Mouse (Mus musculus): ENCODE measurements at regions not wholly inside any gene's neighbourhood (a gene's known extent, or its start where the extent isn't known, plus 50 kb on each side); places are given as distances from the start of the nearest gene placed in this dataset.
A peak's percentile ranks its signal among the peaks of the same experiment; 100 is the strongest.

- no peaks in the 10 kb centered on the region for H3K27me3 ChIP-seq
- ChIA-PET POLR2A (no interaction called here), CTCF (interaction anchor here (0.6 to 1.6 kb wide), 2 partner anchors 10 to 391 kb away, joined by 3 to 8 read pairs; no protein-coding TSS in a partner anchor)
- no peak for TF ChIP-seq CTCF (IDR thresholded peaks at IDR 0.05)
- ATAC-seq: no peak
- no peak for DNase-seq (ENCODE audit: low read depth, low spot score)
- in situ Hi-C loops (cut with MboI; ENCODE audit: low pct_unique_long_range_greater_than_20kb): no loop called here
Measured at GRCm38 (mm10) chr10:117979091-117979490, 133.3 kb upstream of the Rap1b start.

- DNase-seq (ENCODE audit: low read depth, low spot score) (no peak), ATAC-seq (no peak)
- no peak for TF ChIP-seq CTCF (IDR thresholded peaks at IDR 0.05)
- H3K27me3 ChIP-seq: no peaks in the 10 kb centered on the region
- POLR2A ChIA-PET: interaction anchor here (0.6 to 0.7 kb wide), 2 partner anchors 16 to 120 kb away, joined by 3 read pairs; no protein-coding TSS in a partner anchor
- in situ Hi-C loops (cut with MboI; ENCODE audit: low pct_unique_long_range_greater_than_20kb): no loop called here
- CTCF ChIA-PET: interaction anchor here (1.6 kb wide), 1 partner anchor 159 kb away, joined by 4 read pairs; no protein-coding TSS in a partner anchor
Measured at GRCm38 (mm10) chr10:117982611-117983210, 136.9 kb upstream of the Rap1b start.

- ATAC-seq: no peak
Measured at GRCm38 (mm10) chr10:117983271-117983670, 137.4 kb upstream of the Rap1b start.

GRCm38 (mm10) chr10:117984784-117985602 is 139.2 kb upstream of the Rap1b start:
- in situ Hi-C loops (cut with MboI; ENCODE audit: low pct_unique_long_range_greater_than_20kb): no loop called here
- ATAC-seq: no peak
- no peak for DNase-seq (ENCODE audit: low read depth, low spot score)
- CTCF ChIA-PET: no interaction called here
- H3K27me3 ChIP-seq: no peaks in the 10 kb centered on the region
- POLR2A ChIA-PET: no interaction called here
- no peak for TF ChIP-seq CTCF (IDR thresholded peaks at IDR 0.05)

More at GRCm38 (mm10) chr10:117983271-117983670, 137.4 kb upstream of the Rap1b start:
- no peaks in the 10 kb centered on the region for H3K27me3 ChIP-seq
- TF ChIP-seq CTCF (IDR thresholded peaks at IDR 0.05): no peak
- no peak for DNase-seq (ENCODE audit: low read depth, low spot score)
- CTCF ChIA-PET: interaction anchor here (1.6 kb wide), 1 partner anchor 160 kb away, joined by 4 read pairs; no protein-coding TSS in a partner anchor
- POLR2A ChIA-PET: interaction anchor here (0.6 to 0.7 kb wide), 2 partner anchors 15 to 120 kb away, joined by 3 read pairs; no protein-coding TSS in a partner anchor
- in situ Hi-C loops (cut with MboI; ENCODE audit: low pct_unique_long_range_greater_than_20kb): no loop called here

GRCm38 (mm10) chr10:117987620-117988019 is 141.8 kb upstream of the Rap1b start:
- CTCF ChIA-PET: interaction anchor here (2.8 kb wide), 1 partner anchor 9 kb away, joined by 8 read pairs; no protein-coding TSS in a partner anchor
- ATAC-seq (peak; percentile 61), DNase-seq (ENCODE audit: low read depth, low spot score) (no peak)

GRCm38 (mm10) chr10:117988076-117988475 is 142.2 kb upstream of the Rap1b start:
- in situ Hi-C loops (cut with MboI; ENCODE audit: low pct_unique_long_range_greater_than_20kb): no loop called here
- ChIA-PET POLR2A (no interaction called here), CTCF (interaction anchor here (2.8 kb wide), 1 partner anchor 10 kb away, joined by 8 read pairs; no protein-coding TSS in a partner anchor)
- H3K27me3 ChIP-seq: no peaks in the 10 kb centered on the region
- DNase-seq (ENCODE audit: low read depth, low spot score): peak; percentile 56
- ATAC-seq: peak; percentile 72
- TF ChIP-seq CTCF (IDR thresholded peaks at IDR 0.05): no peak

More at GRCm38 (mm10) chr10:117987620-117988019, 141.8 kb upstream of the Rap1b start:
- no peak for TF ChIP-seq CTCF (IDR thresholded peaks at IDR 0.05)
- POLR2A ChIA-PET: no interaction called here
- in situ Hi-C loops (cut with MboI; ENCODE audit: low pct_unique_long_range_greater_than_20kb): no loop called here
- H3K27me3 ChIP-seq: no peaks in the 10 kb centered on the region

- in situ Hi-C loops (cut with MboI; ENCODE audit: low pct_unique_long_range_greater_than_20kb): no loop called here
- ChIA-PET CTCF (no interaction called here), POLR2A (interaction anchor here (0.5 kb wide), 1 partner anchor 131 kb away, joined by 3 read pairs; no protein-coding TSS in a partner anchor)
- no peaks in the 10 kb centered on the region for H3K27me3 ChIP-seq
- no peak for TF ChIP-seq CTCF (IDR thresholded peaks at IDR 0.05)
- DNase-seq (ENCODE audit: low read depth, low spot score) (no peak), ATAC-seq (no peak)
Measured at GRCm38 (mm10) chr10:117991176-117991575, 145.3 kb upstream of the Rap1b start.

- ChIA-PET POLR2A (no interaction called here), CTCF (interaction anchor here (1.5 kb wide), 1 partner anchor 11 kb away, joined by 5 read pairs; no protein-coding TSS in a partner anchor)
- TF ChIP-seq CTCF (IDR thresholded peaks at IDR 0.05): no peak
- DNase-seq (ENCODE audit: low read depth, low spot score) (no peak), ATAC-seq (no peak)
- no peaks in the 10 kb centered on the region for H3K27me3 ChIP-seq
- in situ Hi-C loops (cut with MboI; ENCODE audit: low pct_unique_long_range_greater_than_20kb): no loop called here
Measured at GRCm38 (mm10) chr10:117992317-117992716, 146.5 kb upstream of the Rap1b start.

GRCm38 (mm10) chr10:117993809-117994208 is 147.8 kb upstream of the Mdm1 start:
- in situ Hi-C loops (cut with MboI; ENCODE audit: low pct_unique_long_range_greater_than_20kb): no loop called here
- DNase-seq (ENCODE audit: low read depth, low spot score) (no peak), ATAC-seq (peak; percentile 38)
- CTCF ChIA-PET: interaction anchor here (1.5 kb wide), 1 partner anchor 9 kb away, joined by 5 read pairs; no protein-coding TSS in a partner anchor
- TF ChIP-seq CTCF (IDR thresholded peaks at IDR 0.05): no peak
- no peaks in the 10 kb centered on the region for H3K27me3 ChIP-seq
- POLR2A ChIA-PET: no interaction called here

GRCm38 (mm10) chr10:117994768-117995167 is 146.8 kb upstream of the Mdm1 start:
- DNase-seq (ENCODE audit: low read depth, low spot score) (peak; percentile 49), ATAC-seq (peak; percentile 6)
- no peaks in the 10 kb centered on the region for H3K27me3 ChIP-seq
- CTCF ChIA-PET: no interaction called here
- in situ Hi-C loops (cut with MboI; ENCODE audit: low pct_unique_long_range_greater_than_20kb): no loop called here
- TF ChIP-seq CTCF (IDR thresholded peaks at IDR 0.05): no peak
- POLR2A ChIA-PET: no interaction called here
